Mouse (Mus musculus): ENCODE measurements at regions not wholly inside any gene's neighbourhood (a gene's known extent, or its start where the extent isn't known, plus 50 kb on each side); places are given as distances from the start of the nearest gene placed in this dataset.
"Not testable (repeated sequence)": the region's sequence is repeated elsewhere in the genome, so short reads cannot be mapped to it uniquely, and the experiment has no call there.

DNA sequence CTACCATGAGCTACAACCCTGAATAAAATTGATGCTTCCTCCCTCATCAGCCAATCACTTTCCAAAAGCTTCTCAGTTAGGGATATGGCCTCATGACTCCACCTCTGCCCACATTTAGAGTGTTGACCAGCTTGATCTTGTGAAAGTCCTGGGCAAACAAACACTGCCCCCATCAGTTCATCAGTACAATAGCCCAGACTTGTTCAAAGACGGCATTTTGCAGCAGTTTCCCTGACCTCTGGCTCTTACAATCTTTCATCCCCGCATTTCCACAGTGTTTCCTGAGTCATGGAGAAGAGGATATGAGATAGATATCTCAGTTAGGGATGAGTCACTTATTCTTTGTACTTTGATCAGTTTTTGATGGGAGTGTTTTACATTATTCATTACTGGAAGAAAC, 203.5 kb upstream of the Asrgl1 start:
- DNase-seq (ENCODE audit: low spot score in 2 of 2); H3K27ac ChIP-seq; H3K4me3 ChIP-seq: not testable (repeated sequence)

DNA sequence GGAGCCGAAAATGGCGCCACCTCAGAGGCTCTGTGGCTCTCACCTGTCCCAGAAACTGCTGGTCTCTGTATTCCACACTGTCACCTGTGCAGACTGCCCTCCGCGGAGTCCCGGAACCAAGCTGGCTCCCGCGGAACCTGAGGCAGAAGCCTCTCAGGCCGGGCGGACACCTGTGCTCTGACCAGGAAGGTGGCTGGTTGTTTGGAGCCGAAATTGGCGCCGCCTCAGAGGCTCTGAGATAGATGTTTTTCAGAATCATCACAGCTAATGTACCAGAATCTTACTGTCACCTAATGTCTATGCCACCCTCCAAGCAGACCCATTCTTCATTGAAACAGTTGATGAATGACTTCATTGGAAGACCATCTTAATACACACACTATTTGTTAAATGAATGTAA, 202.0 kb upstream of the Asrgl1 start:
- not testable (repeated sequence) for H3K27ac ChIP-seq; DNase-seq (ENCODE audit: low spot score in 2 of 2); H3K4me3 ChIP-seq

DNA sequence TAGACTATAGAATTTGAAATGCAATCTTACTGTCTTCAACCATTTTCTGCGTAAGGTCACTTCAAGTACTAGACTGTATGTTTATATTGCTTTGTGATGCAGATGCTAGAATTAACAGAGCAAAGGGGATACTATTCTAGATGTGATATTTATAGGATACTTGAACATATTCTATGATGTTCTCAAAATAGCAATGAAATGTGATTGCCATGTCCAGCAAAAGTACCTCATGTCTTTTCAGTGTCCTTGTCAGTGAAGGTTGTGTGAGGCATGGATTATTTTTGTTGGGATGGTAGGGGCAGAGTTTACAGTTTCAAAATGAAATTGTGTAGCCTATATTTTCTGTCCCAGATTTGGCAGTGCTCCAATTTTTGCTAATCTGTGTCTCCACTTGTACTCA, 182.5 kb upstream of the Asrgl1 start:
- not testable (repeated sequence) for H3K4me3 ChIP-seq; H3K27ac ChIP-seq; DNase-seq (ENCODE audit: low spot score in 2 of 2)

DNA sequence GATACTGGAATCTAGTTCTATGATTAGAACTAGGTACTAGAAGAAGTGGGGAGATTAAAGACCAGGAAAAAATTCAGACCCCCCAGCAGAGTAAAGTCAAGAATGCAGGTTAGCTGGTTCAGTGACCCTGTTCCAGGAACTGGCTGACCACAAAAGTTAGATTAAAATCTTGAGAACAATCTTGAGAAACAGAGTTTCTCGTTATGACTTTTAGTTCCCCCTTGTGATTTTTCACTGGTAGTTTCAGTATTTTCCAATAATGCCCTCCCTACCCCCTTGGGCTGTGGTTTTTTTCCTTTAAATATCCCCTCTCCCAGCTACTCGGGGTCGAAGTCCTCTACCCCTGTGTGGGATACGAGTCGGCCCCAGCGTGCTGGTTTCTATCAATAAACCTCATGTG, 180.7 kb upstream of the Asrgl1 start:
- not testable (repeated sequence) for H3K4me3 ChIP-seq; H3K27ac ChIP-seq; DNase-seq (ENCODE audit: low spot score in 2 of 2)

DNA sequence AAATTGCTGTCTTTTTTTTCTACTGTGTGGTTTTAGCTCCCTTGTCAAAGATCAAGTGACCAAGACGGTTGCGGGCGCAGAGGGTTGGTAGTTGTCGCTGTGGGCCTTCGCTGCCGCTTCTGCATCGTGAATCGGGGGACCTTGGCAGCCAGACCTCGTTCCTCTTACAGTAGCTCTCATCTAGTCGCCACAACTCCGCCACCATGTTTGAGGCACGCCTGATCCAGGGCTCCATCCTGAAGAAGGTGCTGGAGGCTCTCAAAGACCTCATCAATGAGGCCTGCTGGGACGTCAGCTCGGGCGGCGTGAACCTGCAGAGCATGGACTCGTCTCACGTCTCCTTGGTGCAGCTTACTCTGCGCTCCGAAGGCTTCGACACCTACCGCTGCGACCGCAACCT, 147.7 kb upstream of the Asrgl1 start:
- H3K27ac ChIP-seq = not testable (repeated sequence)
- peak overlapping the region; percentile 41 for H3K4me3 ChIP-seq
- peak in 1 of 2 experiments; percentile 9 for DNase-seq (ENCODE audit: low spot score in 2 of 2)

DNA sequence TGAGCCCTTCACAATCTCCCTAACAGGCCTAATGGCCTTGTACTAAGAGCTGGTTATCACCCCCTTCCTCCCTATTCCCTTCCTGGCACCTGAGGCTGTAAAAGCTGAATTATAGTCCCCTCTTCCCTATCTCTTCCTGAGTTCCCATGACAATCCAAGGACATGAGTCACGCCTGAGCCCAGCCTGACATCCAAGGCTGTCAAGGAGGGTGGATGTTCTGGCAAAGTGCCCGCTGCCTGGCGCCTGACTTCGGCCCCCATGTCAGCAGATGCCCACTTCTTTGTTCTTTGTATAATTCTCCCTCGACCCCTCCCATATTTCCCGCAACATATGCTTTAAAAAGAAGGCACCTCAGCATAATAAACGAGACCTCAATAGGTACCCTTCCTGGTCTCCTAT, 99.2 kb upstream of the Asrgl1 start:
- H3K27ac ChIP-seq; DNase-seq (ENCODE audit: low spot score in 2 of 2); H3K4me3 ChIP-seq: not testable (repeated sequence)

Small RNAs in the stretch of these regions (microRNA-seq; reads per million reads assigned to microRNA genes)
- 0 reads per million in 2 experiments for gene Gm24543
